Mouse (Mus musculus) CH12F3 (cell line): ENCODE measurements around the gene Reln.

Experiments
- in situ Hi-C: fragments of 300-500 bp; cut with MboI; formaldehyde crosslinking; loops from 2 replicates; pipeline ENCODE4 v1.14.3; 2020; ENCODE audit warnings: low sequenced_read_pairs

Reln gene

DNA sequence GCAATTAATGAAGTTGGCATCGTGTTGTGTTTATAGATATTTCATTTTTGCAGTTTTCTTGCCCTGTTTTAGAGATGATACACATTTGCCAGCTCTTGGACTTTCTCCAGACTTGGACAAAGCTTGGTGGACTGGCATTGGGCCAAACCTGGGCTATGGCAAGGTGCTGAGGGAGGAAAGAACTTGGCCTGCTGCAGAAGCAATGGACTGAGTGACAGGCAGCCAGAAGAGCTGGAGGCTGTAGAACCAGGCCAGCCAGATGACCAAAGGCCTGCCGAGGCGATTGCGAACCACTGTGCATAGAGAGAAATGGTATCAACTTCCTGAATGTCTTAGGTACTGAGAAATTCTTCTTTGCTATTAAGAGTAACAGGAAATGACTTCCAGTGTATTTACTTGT is 318.8 kb downstream of the Reln start:
- in situ Hi-C loops: no loop called here

DNA sequence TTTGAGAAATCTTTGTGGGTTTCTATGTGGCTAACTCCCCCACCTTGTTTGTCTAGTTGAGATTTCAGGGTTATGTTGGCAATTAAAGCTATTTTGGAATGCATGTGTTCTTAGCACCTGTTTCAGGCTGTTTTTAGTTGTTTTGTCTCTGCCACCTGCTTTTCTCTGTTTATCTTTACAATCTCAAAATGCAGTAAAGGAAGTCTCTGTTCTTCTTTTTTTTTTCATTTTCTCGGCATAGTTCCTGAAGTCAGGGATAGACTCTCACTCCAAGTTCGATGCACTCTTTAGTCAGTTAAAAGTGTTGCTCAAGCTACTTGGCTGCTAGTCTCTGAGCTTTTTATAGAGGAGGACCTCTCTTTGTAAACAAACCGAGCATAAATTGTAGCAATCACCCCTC is 320.4 kb downstream of the Reln start:
- in situ Hi-C loops: no loop called here

DNA sequence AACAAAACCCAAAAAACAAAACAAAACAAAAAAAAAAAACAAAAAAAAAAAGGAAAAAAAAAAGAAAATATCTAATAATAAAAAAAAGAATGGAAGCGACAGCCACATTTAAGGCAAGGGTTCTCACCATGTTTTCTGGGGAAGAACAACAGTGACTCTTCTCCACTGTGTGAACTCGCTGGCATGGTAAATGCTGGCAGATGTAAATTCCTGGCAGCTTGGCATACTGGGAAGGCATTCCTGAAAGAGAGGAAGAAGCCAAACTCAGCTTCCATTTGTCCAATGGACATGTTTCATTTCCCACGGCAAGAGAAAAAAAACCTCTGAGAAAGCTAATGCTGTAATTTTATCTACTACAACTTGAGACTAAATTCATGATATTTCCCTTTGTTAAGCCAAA is 326.6 kb downstream of the Reln start:
- in situ Hi-C loops: no loop called here

DNA sequence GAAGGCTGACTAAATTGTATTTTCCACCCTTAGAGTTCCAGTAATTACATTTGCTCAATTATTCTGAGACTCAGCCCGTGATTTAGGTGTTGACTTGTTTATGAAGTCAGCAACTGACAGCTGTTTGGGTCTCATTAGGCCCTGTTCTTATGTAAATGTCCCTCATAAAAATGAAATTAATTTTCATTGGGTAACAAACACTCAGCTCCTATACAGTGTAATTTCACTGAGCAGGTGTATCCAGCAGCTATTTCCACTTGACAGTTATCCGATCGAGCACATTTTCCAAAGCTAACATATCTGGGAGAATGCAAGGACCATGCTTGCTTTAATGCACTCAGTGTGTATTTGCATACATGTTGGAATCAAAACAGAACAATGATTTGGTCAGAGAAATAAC is 330.0 kb downstream of the Reln start:
- in situ Hi-C loops: no loop called here

DNA sequence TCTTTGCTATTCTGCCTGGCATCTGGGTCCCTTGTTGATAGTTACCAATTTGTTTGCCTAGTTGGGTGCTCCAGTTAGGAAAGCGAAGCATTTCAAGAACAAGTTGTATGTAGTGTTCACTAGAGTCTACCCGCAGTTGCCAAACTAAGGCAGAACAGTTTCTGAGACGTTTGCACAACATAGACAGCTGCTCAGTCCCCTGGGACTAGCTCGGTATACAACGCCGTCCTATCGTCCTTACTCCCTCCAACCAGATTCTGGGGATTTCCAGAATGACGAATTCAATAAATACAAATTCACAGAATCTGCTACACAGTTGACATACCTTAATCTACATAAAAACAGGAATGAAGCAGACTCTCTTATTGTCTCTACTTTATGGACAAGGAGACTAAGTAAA is 335.4 kb downstream of the Reln start:
- in situ Hi-C loops: no loop called here

DNA sequence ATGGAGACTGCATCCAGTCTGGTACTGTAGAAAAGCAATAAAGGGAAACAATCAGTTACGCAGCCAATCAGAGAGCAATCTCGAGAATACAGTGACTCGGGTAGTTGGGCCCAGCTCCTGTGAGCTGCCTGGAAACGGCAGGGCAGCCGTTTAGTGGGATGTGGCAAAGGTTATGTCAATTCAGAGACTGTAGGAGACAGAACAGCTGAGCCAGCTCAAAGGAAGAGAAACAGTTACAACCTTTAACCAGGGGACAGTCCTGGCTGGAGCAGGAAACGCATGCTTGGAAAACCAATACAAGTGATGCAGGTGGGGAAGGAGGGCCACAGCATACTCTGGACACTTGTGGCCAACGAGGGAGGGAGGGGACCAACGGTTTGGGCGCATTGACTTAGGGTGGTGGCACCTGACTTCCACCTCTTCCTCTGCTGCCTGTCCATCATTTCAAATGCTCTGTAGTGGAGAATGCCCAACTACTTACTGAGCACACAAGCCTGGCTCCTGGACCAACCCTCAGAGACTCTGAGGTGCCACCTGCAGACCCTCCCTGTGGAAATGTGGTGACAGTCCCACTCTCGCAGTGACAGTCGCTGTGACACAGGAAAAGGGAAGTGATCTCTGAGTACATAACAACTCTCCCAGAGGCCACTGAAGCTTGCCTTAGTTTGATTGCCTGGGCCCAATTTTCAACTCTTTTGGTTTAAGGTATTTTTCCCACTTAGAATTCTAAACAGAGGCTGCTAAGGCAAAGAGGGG is 337.0 kb downstream of the Reln start:
- in situ Hi-C loops: no loop called here

DNA sequence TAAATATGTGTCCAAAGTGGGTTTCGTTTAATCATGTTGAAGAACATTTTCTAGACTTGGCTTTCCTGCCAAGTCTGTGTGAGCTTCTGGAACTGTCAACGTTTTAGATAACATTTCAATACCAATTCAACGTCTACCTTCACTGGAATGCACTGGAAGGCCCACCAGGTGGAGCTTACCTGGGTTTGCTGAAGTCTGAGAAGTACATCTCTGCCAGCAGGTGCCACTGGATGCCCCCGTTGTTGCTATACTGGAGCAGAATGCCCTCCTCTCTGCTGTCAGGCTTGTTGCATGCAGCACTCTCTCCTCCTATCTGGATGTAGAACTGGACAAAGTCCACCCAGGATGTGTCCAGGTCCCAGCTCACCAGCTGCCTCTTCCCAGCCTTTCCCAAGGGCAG is 340.6 kb downstream of the Reln start:
- in situ Hi-C loops: no loop called here

DNA sequence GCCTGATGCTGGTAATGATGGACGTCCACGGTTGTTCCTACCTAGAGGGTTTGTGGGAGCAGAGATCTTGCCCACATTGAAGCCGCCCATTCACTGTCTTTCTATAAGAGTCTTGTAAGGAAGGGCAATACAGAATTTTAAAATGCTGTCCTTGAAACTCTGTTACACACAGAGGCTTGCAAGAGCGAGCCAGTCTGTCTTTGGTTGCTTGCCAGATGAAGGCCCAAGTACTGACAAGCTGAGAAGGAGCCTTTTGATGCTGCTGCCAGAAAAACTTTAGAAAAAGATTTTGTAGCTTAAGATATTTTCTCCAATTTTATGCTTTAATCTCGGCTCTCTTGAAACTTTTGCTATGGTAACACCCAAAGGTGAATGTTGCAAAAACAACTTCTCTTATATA is 356.8 kb downstream of the Reln start:
- in situ Hi-C loops: no loop called here

DNA sequence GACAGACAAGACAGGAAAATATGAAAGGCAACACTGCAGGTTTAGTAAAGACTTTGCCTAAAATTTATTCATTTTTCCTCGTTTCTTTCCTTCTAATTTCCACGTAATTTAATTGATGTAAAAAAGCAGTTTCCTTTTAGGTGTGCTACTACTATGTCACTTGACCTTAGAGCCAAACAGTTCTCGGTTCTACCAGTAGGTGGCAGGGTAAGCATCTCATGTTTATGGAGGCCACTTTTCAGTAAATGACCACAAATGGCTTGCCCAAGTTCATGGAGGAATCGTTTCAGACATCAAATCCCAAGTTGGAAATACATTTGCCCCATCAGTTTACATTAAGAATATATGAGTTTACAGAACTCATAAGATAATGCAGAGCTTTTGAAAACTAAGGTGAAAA is 358.2 kb downstream of the Reln start:
- in situ Hi-C loops: no loop called here

DNA sequence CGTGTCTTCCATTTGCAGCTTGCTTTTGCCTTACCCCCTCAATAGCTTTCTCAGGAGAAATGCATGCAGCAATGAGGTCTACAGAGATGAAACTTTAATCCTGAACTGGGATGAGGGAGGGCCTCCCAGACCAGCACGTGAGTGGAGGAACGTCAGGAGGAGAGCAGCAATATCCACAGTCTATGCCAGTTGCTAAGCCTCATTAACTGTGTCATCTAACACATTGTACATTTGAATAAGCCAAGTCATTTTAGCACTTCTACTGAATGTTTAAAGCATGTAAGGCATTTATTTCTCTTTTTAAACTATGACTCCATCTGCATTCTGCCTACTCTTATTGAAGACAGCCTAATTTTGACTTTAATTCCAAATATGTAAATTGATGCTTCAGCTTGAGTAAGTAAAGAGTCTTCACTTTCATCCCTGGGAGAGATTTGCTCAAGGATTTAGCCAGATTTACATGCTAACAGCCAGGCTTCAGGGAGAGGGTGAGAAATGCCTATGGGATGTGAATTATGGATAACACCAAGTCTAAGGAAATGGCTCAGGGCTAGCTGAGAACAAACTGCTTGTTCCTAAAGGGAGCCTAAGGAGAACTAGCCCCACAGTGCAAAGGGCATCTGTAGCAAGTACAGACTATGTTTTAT is 361.4 kb downstream of the Reln start:
- in situ Hi-C loops: no loop called here

DNA sequence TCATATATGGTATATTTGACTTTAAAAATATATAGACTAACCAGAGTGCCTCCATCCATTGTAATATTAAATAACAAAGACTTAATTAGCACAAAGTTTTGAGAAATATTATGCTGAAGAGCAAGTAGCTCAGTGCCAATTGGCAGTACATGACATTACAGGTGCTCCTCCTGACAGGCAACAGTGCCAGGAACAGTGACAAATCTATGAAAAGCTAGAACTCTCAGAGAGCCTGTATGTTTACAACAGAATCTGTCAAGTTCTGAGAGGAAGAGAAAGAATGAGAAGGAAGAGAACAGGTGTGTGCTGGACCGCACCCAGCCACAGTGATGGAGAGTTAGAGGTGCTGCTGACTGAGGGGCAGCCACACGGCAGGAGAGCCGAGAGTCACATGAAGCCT is 363.3 kb downstream of the Reln start:
- in situ Hi-C loops: no loop called here

DNA sequence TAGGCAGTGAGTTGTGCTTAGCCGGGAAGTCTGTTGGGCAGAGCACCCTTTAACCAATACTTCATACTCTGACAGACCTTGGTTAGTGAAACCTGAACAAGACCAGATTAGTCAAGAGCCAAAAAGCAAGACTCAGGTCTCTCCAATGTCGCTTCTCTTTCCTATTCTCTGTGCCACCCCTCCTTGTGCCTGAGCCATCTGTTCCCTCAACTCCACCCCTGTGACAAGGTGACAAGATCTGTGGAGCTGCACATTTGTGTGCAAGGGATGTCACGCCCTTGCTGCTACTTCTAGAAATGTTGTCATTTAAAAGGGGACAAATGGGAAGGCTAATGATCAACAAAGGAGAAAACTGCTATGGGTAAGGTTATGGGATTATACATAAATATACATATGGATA is 364.0 kb downstream of the Reln start:
- in situ Hi-C loops: no loop called here

DNA sequence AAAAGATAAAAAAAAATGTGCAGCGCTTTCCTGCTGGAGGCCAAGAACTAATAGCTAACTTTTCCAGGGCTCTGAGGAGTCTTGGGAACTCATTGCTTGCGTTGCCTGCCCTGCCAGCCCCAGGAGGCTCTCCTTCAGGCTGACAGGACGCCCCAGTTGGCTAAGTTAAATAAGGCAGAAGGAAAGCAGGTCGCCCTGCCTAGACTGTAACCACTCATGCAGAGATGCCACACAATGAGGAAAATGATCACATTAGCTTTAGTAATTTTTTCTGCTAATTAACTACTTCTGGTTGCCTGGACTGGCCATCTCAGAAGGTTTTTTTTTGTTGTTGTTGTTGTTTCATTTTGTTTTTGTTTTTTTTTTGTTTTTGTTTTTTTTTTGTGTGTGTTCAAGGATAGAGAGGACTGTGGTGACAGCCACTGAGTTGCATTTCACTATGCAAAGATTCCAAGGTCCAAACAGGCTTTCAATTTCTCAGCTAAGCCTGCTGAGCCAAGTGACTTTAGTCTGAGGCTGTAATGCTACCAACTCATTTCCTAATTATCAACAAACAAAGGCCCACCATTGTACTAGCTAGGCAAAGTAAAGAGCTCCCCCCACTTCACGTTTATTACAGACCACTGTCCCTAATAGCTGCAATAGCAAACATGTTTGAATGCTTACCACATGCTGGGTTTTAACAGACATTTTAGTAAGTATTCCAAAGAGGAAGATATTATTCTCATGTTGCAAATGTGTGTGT is 371.1 kb downstream of the Reln start:
- in situ Hi-C loops: no loop called here

DNA sequence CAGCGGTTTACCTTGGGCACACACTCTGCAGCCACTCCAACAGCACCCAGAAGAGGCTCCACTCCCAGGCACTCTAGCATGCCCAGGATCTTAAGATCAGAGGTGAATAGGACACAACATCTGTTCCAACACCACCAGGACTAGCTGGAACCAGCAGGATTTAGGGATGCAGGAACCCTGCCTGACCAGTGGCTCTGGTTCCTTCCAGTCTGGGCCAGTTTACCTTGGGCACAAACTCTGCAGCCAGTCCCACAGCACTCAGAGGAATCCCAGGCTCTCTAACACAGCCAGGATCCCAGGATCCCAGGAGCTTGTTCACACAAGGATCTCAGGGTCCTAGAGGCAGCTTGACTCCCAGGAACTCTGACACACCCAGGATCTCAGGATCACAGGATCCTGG is 382.7 kb downstream of the Reln start:
- in situ Hi-C loops: no loop called here

DNA sequence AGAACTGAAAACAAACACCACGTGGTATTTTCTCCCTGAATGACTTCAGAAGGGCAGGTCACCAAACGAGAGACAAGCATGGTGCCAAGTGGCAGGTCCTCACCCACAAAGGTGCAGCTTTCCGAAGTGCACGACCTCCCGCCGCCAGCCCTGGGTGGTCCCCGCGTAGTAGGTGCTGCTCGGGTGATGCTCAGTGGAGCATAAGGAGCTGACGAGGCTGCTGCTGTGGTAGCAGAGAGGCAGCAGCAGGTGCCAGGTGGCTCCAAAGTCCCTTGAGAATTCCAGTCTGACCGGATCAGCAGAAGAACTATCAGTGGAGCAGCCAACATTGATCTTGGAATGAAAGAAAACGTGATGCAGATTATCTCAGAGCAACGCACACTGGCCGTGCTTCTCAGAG is 384.4 kb downstream of the Reln start:
- in situ Hi-C loops: no loop called here

DNA sequence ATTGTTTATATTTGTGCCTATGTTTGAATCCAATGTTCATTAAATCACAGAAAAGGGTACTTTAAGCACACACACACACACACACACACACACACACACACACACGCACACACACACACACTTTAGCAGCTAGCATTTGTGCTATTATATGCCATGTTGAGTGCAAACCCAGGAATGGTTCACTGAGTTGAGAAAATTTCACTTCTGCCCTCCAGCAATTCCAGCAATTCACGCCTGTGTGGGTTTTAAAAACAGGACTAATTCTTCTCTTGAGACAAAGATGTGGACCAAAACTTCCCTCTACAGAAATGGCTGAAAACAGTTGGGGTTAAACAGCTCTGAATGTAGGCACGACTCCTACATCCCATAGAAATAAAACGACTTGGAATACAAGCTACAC is 386.9 kb downstream of the Reln start:
- in situ Hi-C loops: no loop called here

DNA sequence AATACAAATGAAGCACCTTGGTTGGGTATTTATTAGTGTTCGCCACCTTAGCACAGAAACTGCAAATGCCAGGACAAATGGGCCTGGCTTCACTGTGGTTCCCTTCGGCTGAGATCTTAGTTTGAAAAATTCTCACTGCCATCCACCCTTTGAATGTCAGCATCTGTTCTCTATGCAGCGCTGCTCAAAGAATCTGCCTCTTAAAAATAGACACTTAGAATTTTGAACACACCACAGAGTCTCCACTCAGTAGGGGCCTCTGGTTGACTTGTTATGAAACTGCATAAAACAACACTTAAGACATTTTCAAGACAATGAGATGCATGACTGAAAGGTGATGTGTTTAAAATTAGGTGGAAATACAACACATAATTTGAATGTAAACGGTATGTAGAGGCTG is 387.4 kb downstream of the Reln start:
- in situ Hi-C loops: no loop called here

DNA sequence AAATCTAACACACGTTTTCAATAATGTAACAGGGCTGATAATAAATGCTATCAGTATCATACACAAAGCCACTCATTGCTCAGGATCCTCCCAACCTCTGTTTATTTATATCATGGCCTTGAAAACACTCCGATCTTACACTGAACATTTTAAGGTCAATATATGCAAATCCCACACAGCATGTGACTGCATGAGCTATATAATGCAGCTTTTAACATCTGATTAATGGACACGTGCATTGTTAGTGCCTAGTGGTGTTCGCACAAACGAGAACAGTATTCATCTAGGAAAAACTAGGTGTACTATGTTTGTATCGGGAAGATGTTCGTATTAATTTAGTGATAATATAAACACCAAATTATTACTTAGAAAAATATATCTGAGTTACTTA is 395.0 kb downstream of the Reln start:
- in situ Hi-C loops: no loop called here

DNA sequence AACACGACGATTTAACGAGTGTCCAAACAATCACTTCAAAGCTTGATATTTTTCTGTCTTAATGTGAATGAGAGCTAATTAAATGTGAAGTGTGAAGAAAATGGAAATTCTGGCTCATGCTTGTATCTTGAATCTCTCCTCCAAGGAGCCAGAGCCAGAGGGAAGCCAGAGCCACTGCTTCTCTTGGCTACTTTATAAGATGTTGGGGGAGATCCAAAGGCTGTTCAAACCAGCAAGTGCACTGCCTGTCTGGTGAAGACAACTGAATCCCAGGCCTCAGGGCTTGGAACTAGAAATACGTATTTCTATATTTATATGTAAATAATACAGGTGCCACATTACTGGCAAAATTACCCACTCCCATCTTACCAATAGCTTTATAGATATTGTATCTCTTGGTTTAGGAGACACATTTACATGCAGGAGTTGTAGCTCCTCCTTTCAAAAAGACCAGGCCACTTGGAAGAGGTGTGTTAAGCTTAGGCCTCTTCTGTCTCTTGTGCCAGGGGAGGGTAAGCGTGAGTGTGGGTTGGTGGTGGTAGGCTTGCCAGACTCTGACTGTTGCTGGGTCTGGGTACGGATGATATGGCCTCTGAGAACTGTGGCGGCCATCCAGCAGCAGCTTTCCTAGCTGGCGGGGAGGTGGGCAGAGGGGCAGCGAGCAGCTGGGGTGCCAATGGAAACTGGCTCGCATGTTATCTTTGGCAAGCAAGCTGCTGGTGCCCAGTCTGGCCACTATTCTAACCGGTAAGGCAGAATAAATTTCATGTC is 395.6 kb downstream of the Reln start:
- in situ Hi-C loops: no loop called here

DNA sequence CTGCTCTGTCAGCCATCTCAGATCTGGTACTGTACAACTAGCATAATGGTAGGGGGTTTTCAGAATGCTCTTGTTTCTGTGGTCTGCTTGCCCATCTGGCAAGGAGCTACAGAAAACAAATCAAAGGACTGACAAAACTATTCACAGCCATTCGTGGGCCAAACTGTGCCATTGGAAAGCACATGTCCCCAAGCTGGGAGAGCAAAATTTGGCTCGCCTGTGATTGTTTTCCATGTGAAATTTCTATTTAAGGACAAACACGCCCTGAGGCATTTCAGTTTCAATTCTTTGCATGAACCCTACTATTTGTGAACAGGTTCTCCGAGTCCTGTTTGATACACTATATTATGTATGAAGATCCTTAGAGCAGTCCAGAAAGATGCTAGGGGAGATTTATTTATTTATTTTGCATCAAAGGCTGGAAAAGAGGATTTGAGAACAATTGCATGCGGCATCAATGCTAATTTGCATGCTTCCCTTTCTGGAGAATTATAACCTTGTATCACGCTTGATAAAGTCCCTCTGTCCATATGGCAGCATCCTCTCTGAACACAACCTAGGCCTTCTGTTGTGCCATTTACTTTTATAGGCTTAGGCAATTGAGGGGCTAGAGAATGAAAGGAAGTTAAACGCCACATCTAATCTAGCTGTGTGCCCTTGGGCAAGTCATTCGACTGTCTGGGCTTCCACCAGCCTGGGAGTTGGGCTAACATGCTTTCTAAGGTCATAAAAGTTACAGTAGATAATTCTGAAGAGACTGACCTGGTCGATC is 396.7 kb downstream of the Reln start:
- in situ Hi-C loops: no loop called here

DNA sequence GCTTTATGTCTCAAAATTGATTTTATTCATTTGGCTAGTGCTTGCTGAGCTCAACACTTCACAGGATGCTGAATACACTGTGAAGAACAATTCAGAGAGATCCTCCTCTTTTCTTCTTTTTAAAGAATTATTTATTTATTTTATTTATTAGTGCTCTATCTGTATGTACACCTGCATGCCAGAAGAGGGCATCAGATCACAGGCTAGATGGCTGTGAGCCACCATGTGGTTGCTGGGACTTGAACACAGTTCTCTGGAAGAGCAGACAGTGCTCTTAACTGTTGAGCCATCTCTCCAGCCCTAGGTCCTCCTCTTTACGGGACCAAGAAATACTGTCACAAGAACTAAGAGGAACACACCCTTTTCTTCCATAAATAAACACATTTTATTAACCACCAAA is 399.9 kb downstream of the Reln start:
- in situ Hi-C loops: no loop called here
